Mouse (Mus musculus): Measurements from ENCODE around the gene Sptlc2. TPM values are rescaled to one million over a fixed set of nuclear protein-coding genes. Genes with fewer than 3 reads are reported as not detected.

Gene Sptlc2
- polyA plus RNA-seq, 1 experiment from 2014 or later = 76.9 TPM

DNA sequence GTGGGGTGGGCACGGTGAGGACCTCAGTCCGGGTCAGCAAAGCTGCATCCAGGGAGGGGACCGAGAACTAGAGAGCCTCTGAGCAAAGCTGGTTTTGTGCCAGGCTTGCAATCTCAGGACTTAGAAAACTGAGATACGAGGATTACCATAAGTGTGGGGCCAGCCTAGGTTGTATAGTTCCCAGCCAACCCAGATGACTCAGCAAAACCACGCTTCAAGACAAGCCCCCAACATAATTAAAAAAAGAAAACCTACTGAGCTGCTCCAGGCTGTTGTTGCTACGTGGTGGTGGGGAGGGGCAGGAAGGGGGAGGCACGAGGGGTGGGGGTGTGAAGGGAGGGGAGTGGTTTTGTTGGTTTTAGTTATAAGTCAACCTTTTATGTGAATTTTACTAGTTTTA is 22.8 kb upstream of the Sptlc2 start:
- H3K27ac ChIP-seq = no peak overlapping the region
- no peak overlapping the region for H3K4me3 ChIP-seq
- H3K9me3 ChIP-seq = no peaks in the 10 kb centered on the region
- H3K27me3 ChIP-seq (ENCODE audit: insufficient read depth, poor library complexity, severe bottlenecking) = no peaks in the 10 kb centered on the region
- no peak for DNase-seq (ENCODE audit: low spot score)
- peaks cover 23% of the 10 kb centered on the region for H3K4me1 ChIP-seq
- WGBS = 39% methylated on average over 7 of the region's 7 CpGs
- H3K36me3 ChIP-seq = no peaks in the 10 kb centered on the region

DNA sequence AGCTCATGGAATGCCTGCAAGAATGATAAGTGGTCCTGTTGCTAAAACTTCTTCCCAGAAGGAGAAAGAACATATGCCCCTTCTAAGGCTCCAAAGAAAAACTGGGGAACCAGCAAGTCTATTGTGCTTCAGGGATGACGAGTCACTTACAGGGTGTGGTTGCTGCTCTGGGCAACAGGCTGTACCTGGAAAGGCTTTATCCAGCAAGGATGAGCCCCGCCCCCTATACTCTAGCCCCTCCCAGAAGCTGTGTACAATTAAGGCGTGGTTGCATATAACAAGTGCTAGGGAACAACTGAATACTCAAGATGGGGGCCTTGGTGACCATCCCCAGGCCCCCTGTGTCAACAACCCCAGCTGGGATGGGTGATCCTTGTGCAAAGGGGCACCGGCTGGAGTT is 21.0 kb upstream of the Sptlc2 start:
- H3K27ac ChIP-seq = no peak overlapping the region
- peaks cover 23% of the 10 kb centered on the region for H3K4me1 ChIP-seq
- WGBS = 75% methylated on average over 4 of the region's 4 CpGs

GRCm38 (mm10) chr12:87407869-87408605 is 19.9 kb upstream of the Sptlc2 start:
- Histone ChIP-seq H3K27ac (peak overlapping the region; percentile 79), H3K4me1 (peaks cover 23% of the 10 kb centered on the region), H3K36me3 (no peaks in the 10 kb centered on the region), H3K9me3 (no peaks in the 10 kb centered on the region), H3K4me3 (peak overlapping the region; percentile 31), H3K27me3 (ENCODE audit: insufficient read depth, poor library complexity, severe bottlenecking) (no peaks in the 10 kb centered on the region)
- 26% methylated on average over 21 of the region's 21 CpGs for WGBS
- peak; percentile 84 for DNase-seq (ENCODE audit: low spot score)

More for the DNA sequence above, 21.0 kb upstream of the Sptlc2 start:
- no peaks in the 10 kb centered on the region for H3K9me3 ChIP-seq
- no peaks in the 10 kb centered on the region for H3K27me3 ChIP-seq (ENCODE audit: insufficient read depth, poor library complexity, severe bottlenecking)
- DNase-seq (ENCODE audit: low spot score) = no peak
- no peaks in the 10 kb centered on the region for H3K36me3 ChIP-seq
- H3K4me3 ChIP-seq = no peak overlapping the region

DNA sequence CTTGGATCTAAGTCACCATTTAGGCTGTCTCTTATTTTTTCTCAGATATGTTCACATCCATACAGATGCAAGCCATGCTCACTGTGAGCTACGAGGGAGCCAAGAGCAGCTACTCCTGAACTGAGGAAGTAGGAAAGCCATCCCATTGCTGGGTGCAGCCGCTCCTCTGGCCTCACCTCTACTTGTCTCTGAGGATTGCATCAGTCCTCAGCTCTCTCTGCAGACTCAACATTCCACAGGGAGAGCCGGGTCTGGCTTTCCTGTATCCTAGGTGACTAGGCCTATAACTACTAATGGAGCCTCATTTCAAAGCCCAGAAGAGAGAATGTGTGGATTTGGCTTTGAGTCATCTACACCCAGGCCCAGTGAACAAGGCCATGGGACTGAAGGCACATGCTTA is 17.6 kb upstream of the Sptlc2 start:
- Histone ChIP-seq H3K4me3 (no peak overlapping the region), H3K9me3 (no peaks in the 10 kb centered on the region), H3K36me3 (no peaks in the 10 kb centered on the region), H3K27ac (no peak overlapping the region), H3K4me1 (peaks cover 11% of the 10 kb centered on the region), H3K27me3 (ENCODE audit: insufficient read depth, poor library complexity, severe bottlenecking) (no peaks in the 10 kb centered on the region)
- WGBS = 69% methylated on average over 3 of the region's 3 CpGs
- DNase-seq (ENCODE audit: low spot score) = no peak

GRCm38 (mm10) chr12:87405165-87405564 is 17.0 kb upstream of the Sptlc2 start:
- 83% methylated on average over 4 of the region's 4 CpGs for WGBS
- Histone ChIP-seq H3K36me3 (no peaks in the 10 kb centered on the region), H3K4me1 (peaks cover 10% of the 10 kb centered on the region), H3K27ac (no peak overlapping the region), H3K27me3 (ENCODE audit: insufficient read depth, poor library complexity, severe bottlenecking) (no peaks in the 10 kb centered on the region), H3K9me3 (no peaks in the 10 kb centered on the region), H3K4me3 (no peak overlapping the region)
- DNase-seq (ENCODE audit: low spot score) = no peak

GRCm38 (mm10) chr12:87401883-87402282 is 13.7 kb upstream of the Sptlc2 start:
- no peak for DNase-seq (ENCODE audit: low spot score)
- no peaks in the 10 kb centered on the region for H3K27me3 ChIP-seq (ENCODE audit: insufficient read depth, poor library complexity, severe bottlenecking)
- H3K9me3 ChIP-seq = no peaks in the 10 kb centered on the region
- H3K4me3 ChIP-seq = no peak overlapping the region
- H3K4me1 ChIP-seq = 0 out of 2 replicates have a peak, but pooled peaks cover 3% of the 10 kb centered on the region
- H3K36me3 ChIP-seq = no peaks in the 10 kb centered on the region
- WGBS = 58% methylated on average over 6 of the region's 6 CpGs
- no peak overlapping the region for H3K27ac ChIP-seq

- WGBS = 78% methylated on average over 10 of the region's 10 CpGs
- H3K27ac ChIP-seq = no peak overlapping the region
- no peaks in the 10 kb centered on the region for H3K36me3 ChIP-seq
- 0 out of 2 replicates have a peak, but pooled peaks cover 3% of the 10 kb centered on the region for H3K4me1 ChIP-seq
- H3K9me3 ChIP-seq = no peaks in the 10 kb centered on the region
- no peaks in the 10 kb centered on the region for H3K27me3 ChIP-seq (ENCODE audit: insufficient read depth, poor library complexity, severe bottlenecking)
- DNase-seq (ENCODE audit: low spot score) = no peak
- no peak overlapping the region for H3K4me3 ChIP-seq
Measured at GRCm38 (mm10) chr12:87399119-87399819, 11.1 kb upstream of the Sptlc2 start.

DNA sequence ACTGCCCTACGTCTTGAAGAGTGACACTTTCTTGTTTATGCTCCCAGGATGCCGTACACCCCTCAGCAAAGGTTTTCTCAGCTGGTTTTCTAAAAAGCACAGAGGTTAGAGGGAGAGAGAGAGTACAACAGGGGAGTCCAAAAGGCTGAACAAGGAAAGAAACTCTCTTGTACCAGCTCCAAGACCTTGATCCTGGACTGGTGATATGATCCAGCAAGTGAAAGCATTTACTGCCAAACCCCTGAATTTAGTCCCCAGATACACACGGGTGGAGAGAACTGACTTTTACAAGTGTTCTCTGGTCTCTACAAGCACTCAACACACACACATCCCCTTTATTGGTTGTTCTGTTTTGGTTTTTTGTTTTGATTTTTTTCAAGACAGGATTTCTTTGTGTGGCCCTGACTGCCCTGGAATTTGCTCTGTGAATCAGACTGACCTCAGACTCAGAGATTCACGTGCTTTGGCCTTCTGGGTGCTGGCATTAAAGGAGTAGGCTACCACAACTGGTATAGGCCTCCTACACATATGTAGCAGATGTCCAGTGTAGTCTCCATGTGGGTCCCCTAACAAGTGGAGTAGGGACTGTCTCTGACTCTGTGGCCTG is 9.8 kb upstream of the Sptlc2 start:
- no peaks in the 10 kb centered on the region for H3K27me3 ChIP-seq (ENCODE audit: insufficient read depth, poor library complexity, severe bottlenecking)
- H3K9me3 ChIP-seq = no peaks in the 10 kb centered on the region
- WGBS = 76% methylated on average over 4 of the region's 4 CpGs
- no peaks in the 10 kb centered on the region for H3K36me3 ChIP-seq
- peak; percentile 42 for DNase-seq (ENCODE audit: low spot score)
- H3K4me3 ChIP-seq = no peak overlapping the region
- no peak overlapping the region for H3K27ac ChIP-seq
- 0 out of 2 replicates have a peak, but pooled peaks cover 3% of the 10 kb centered on the region for H3K4me1 ChIP-seq

GRCm38 (mm10) chr12:87397126-87397525 is 9.0 kb upstream of the Sptlc2 start:
- H3K9me3 ChIP-seq = no peaks in the 10 kb centered on the region
- H3K36me3 ChIP-seq = no peaks in the 10 kb centered on the region

DNA sequence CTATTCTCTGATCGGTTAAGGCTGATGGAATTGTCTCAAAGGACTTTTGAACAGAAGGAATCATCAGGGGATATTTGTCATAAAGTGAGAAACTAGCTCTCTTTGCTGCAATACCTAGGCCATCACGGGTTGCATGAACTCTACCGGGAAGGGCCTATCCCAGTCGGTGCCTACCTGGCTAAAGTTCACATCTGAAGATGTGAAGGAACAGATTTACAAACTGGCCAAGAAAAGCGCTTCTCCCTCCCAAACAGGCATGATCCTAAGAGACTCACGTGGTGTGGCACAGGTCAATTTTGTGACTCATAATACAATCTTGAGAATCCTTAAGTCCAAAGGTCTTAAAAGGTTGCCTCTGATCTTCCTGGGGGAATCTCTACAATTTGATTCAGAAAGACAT is 6.2 kb upstream of the Sptlc2 start:
- H3K27ac ChIP-seq = no peak overlapping the region
- 0 out of 2 replicates have a peak, but pooled peaks cover 3% of the 10 kb centered on the region for H3K4me1 ChIP-seq
- WGBS = 86% methylated on average over 6 of the region's 6 CpGs
- no peaks in the 10 kb centered on the region for H3K9me3 ChIP-seq
- no peak overlapping the region for H3K4me3 ChIP-seq
- peak; percentile 35 for DNase-seq (ENCODE audit: low spot score)
- H3K36me3 ChIP-seq = no peaks in the 10 kb centered on the region
- H3K27me3 ChIP-seq (ENCODE audit: insufficient read depth, poor library complexity, severe bottlenecking) = no peaks in the 10 kb centered on the region

More at GRCm38 (mm10) chr12:87397126-87397525, 9.0 kb upstream of the Sptlc2 start:
- 0 out of 2 replicates have a peak, but pooled peaks cover 3% of the 10 kb centered on the region for H3K4me1 ChIP-seq
- no peak for DNase-seq (ENCODE audit: low spot score)
- H3K27me3 ChIP-seq (ENCODE audit: insufficient read depth, poor library complexity, severe bottlenecking) = no peaks in the 10 kb centered on the region
- no peak overlapping the region for H3K4me3 ChIP-seq
- 72% methylated on average over 4 of the region's 4 CpGs for WGBS
- no peak overlapping the region for H3K27ac ChIP-seq

DNA sequence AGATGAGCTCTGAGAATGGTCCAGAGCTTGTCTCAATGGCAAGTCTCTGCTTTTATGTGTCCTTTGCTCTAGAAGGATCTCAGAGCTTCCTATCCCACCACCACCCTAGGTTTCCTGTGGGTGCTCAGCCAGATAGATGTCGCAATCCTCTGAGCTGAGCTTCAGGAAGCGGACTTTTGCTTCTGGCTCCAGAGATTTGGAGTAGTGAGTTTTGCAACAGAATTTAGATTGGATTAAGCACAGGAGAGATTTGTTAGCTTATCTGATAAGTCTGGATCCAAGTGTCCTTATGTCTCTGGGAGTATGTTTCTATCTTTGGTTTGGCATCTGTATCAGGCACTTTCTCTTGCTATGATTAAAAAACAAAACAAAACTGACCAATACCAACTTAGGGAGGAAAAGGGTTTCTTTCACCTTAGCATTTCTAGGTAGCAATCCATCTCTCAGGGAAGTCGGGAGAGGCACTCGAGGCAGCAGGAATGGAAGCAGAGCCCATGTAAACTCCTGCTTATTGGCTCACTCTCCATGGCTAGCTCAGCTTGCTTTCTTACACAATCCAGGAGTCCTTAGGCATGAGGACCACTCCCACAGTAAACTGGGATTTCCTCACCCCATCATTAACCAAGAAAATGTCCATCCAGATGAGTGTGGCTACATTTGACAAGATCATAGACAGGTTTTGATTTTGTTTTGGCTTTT is 5.4 kb upstream of the Sptlc2 start:
- H3K27ac ChIP-seq = no peak overlapping the region
- no peak overlapping the region for H3K4me3 ChIP-seq
- no peaks in the 10 kb centered on the region for H3K27me3 ChIP-seq (ENCODE audit: insufficient read depth, poor library complexity, severe bottlenecking)
- 73% methylated on average over 4 of the region's 4 CpGs for WGBS
- no peaks in the 10 kb centered on the region for H3K36me3 ChIP-seq
- DNase-seq (ENCODE audit: low spot score) = peak; percentile 17
- no peaks in the 10 kb centered on the region for H3K4me1 ChIP-seq
- no peaks in the 10 kb centered on the region for H3K9me3 ChIP-seq

DNA sequence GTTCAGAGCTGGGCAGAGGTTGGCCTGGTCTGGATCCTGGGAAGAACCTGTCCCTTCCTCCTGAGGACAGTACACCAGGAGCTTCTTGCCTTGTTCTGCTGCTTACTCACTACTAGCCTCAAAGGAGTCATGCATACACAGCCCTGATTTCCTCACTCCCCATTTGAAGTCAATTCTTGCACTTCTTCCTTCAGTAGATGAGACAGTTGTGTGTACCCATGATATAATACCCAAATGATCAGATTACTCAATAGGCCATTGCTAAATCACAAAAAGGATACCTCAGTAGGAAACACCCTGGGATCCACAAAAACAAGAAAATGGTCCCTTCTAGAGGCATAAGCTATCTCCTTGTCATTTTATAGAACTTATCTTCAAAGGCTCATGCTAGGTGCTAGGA is 3.2 kb upstream of the Sptlc2 start:
- Histone ChIP-seq H3K4me3 (no peak overlapping the region), H3K9me3 (no peaks in the 10 kb centered on the region), H3K27me3 (ENCODE audit: insufficient read depth, poor library complexity, severe bottlenecking) (no peaks in the 10 kb centered on the region), H3K27ac (no peak overlapping the region), H3K36me3 (no peaks in the 10 kb centered on the region), H3K4me1 (peaks cover 9% of the 10 kb centered on the region)
- DNase-seq (ENCODE audit: low spot score) = no peak
